Mouse (Mus musculus) liver, adult 2 months (tissue): ENCODE results near the gene 4933427D14Rik. TPM values are rescaled to one million over a fixed set of nuclear protein-coding genes. Genes with fewer than 3 reads are reported as not detected.
"Not testable (repeated sequence)": the region's sequence is repeated elsewhere in the genome, so short reads cannot be mapped to it uniquely, and the experiment has no call there.

ENCODE experiments used
- DNase-seq: peaks from one replicate; pipeline ENCODE4 v3.0.0-alpha.2; 2011; ENCODE audit warnings: low read depth, low spot score; ENCODE audit errors: extremely low read depth
- H3K27ac ChIP-seq: fragments of 200-500 bp; replicated peaks from 2 replicates; pipeline ENCODE4 v1.5.1; 2012; ENCODE audit warnings: low read depth, mild to moderate bottlenecking, control low read depth, inconsistent platforms, low read length; ENCODE audit not compliant: insufficient read depth
- H3K27me3 ChIP-seq: fragments of 200-500 bp; 2 replicates; pipeline ENCODE4 v1.6.1; 2012; ENCODE audit warnings: mild to moderate bottlenecking, moderate library complexity, low read length, inconsistent platforms; ENCODE audit not compliant: control insufficient read depth, insufficient read depth
- H3K36me3 ChIP-seq: fragments of 200-500 bp; 2 replicates; pipeline ENCODE4 v1.6.1; 2012; ENCODE audit warnings: low read length, inconsistent platforms; ENCODE audit not compliant: control insufficient read depth, insufficient read depth
- H3K4me1 ChIP-seq: fragments of 200-500 bp; 2 replicates; pipeline ENCODE4 v1.6.1; 2011; ENCODE audit warnings: low read length; ENCODE audit not compliant: control insufficient read depth, insufficient read depth
- H3K4me3 ChIP-seq: fragments of 200-500 bp; 2 replicates; pipeline ENCODE4 v1.5.1; 2011; ENCODE audit warnings: low read depth, mild to moderate bottlenecking, control low read depth, low read length, moderate library complexity; ENCODE audit not compliant: insufficient read depth
- H3K79me2 ChIP-seq: fragments of 200-500 bp; 2 replicates; pipeline ENCODE4 v1.6.1; 2012; ENCODE audit warnings: inconsistent platforms, mild to moderate bottlenecking, low read length, moderate library complexity; ENCODE audit not compliant: control insufficient read depth, insufficient read depth
- H3K9ac ChIP-seq: fragments of 200-500 bp; 2 replicates; pipeline ENCODE4 v1.6.1; 2012; ENCODE audit warnings: low read depth, mild to moderate bottlenecking, control low read depth, inconsistent platforms, low read length
- CTCF ChIP-seq: fragments of 200-500 bp; IDR thresholded peaks from 2 replicates; pipeline ENCODE4 v1.5.1; 2011; ENCODE audit warnings: low read depth, low read length, control low read depth
- POLR2A ChIP-seq: fragments of 200-500 bp; IDR thresholded peaks from 2 replicates; pipeline ENCODE4 v1.6.1; 2011; ENCODE audit warnings: low read length, control low read depth; ENCODE audit not compliant: insufficient read depth; ENCODE audit errors: extremely low read depth
- WGBS: fragments of 180-500 bp; shearing (Covaris S2); methylation state at CpG from one replicate; pipeline ENCODE4 v1.1.7; 2018; 5-methylcytosine and 5-hydroxymethylcytosine counted together
- polyA plus RNA-seq: library from polyadenylated mRNA; depleted of rRNA; stranded (reverse); fragments of >200 nt; gene quantifications from 2 replicates; pipeline ENCODE4 v1.2.3, GENCODE M21; 2012
- total RNA-seq: library from RNA; depleted of rRNA; stranded (reverse); fragments of >200 nt; gene quantifications from 2 replicates; pipeline ENCODE4 v1.2.3, GENCODE M21; 2014

4933427D14Rik gene
- total and polyA plus RNA-seq, 2 experiments = 1.7 to 2.2 TPM

- Histone ChIP-seq H3K4me1 (no peaks in the 10 kb centered on the region), H3K36me3 (peaks cover 30% of the 10 kb centered on the region), H3K4me3 (no peak overlapping the region), H3K27me3 (no peaks in the 10 kb centered on the region), H3K27ac (no peak overlapping the region), H3K79me2 (no peaks in the 10 kb centered on the region), H3K9ac (no peak overlapping the region)
- WGBS = 97% methylated on average over 6 of the region's 6 CpGs
- TF ChIP-seq CTCF = no peak
- no peak for TF ChIP-seq POLR2A
- no peak for DNase-seq
These were observed 32.5 kb downstream of the 4933427D14Rik start for GRCm38 (mm10) chr11:72174721-72175120.

GRCm38 (mm10) chr11:72173506-72173905, 33.8 kb downstream of the 4933427D14Rik start:
- H3K36me3 ChIP-seq = peaks cover 29% of the 10 kb centered on the region
- no peak overlapping the region for H3K4me3 ChIP-seq
- H3K27me3 ChIP-seq = no peaks in the 10 kb centered on the region
- no peaks in the 10 kb centered on the region for H3K79me2 ChIP-seq
- H3K4me1 ChIP-seq = no peaks in the 10 kb centered on the region
- no peak for DNase-seq
- H3K27ac ChIP-seq = no peak overlapping the region
- TF ChIP-seq CTCF = no peak
- no peak for TF ChIP-seq POLR2A
- WGBS = 91% methylated on average over 5 of the region's 5 CpGs
- no peak overlapping the region for H3K9ac ChIP-seq

GRCm38 (mm10) chr11:72171906-72172305, 35.4 kb downstream of the 4933427D14Rik start:
- not testable (repeated sequence) for H3K4me3 ChIP-seq, DNase-seq, H3K4me1 ChIP-seq, H3K27ac ChIP-seq, H3K27me3 ChIP-seq, H3K9ac ChIP-seq, H3K79me2 ChIP-seq
- peaks cover 23% of the 10 kb centered on the region; the same call in 1 of the 2 replicates for H3K36me3 ChIP-seq
- WGBS = 91% methylated on average over 4 of the region's 4 CpGs

GRCm38 (mm10) chr11:72169871-72170270, 37.4 kb downstream of the 4933427D14Rik start:
- WGBS = 82% methylated on average over 4 of the region's 4 CpGs
- DNase-seq = no peak
- Histone ChIP-seq H3K4me3 (no peak overlapping the region), H3K79me2 (no peaks in the 10 kb centered on the region), H3K9ac (no peak overlapping the region), H3K36me3 (peaks cover 17% of the 10 kb centered on the region; the same call in 1 of the 2 replicates), H3K27ac (no peak overlapping the region), H3K27me3 (no peaks in the 10 kb centered on the region), H3K4me1 (no peaks in the 10 kb centered on the region)
- TF ChIP-seq POLR2A (no peak), CTCF (no peak)

GRCm38 (mm10) chr11:72163198-72163597, 44.1 kb downstream of the 4933427D14Rik start:
- Histone ChIP-seq H3K9ac (no peak overlapping the region), H3K4me3 (no peak overlapping the region), H3K79me2 (no peaks in the 10 kb centered on the region), H3K27me3 (no peaks in the 10 kb centered on the region), H3K36me3 (peaks cover 22% of the 10 kb centered on the region), H3K4me1 (no peaks in the 10 kb centered on the region), H3K27ac (no peak overlapping the region)
- TF ChIP-seq POLR2A (no peak), CTCF (no peak)
- WGBS = 93% methylated on average over 2 of the region's 2 CpGs
- DNase-seq = no peak

- 70% methylated on average over 2 of the region's 2 CpGs for WGBS
These were observed 50.6 kb downstream of the 4933427D14Rik start for GRCm38 (mm10) chr11:72156624-72157023.

More at GRCm38 (mm10) chr11:72156624-72157023, 50.6 kb downstream of the 4933427D14Rik start:
- no peak for TF ChIP-seq POLR2A
- no peak for TF ChIP-seq CTCF
- H3K4me1 ChIP-seq = no peaks in the 10 kb centered on the region
- H3K4me3 ChIP-seq = no peak overlapping the region
- H3K79me2 ChIP-seq = no peaks in the 10 kb centered on the region
- no peaks in the 10 kb centered on the region for H3K27me3 ChIP-seq
- no peak for DNase-seq
- no peak overlapping the region for H3K27ac ChIP-seq
- H3K9ac ChIP-seq = no peak overlapping the region
- peaks cover 11% of the 10 kb centered on the region for H3K36me3 ChIP-seq
